Mouse (Mus musculus) gastrocnemius, postnatal 25 days (tissue): Measurements from ENCODE around the gene Cdhr3. TPM values are rescaled to one million over a fixed set of nuclear protein-coding genes. Genes with fewer than 3 reads are reported as not detected.

Experiments used
- DNase-seq: peaks from one replicate; pipeline ENCODE4 v3.0.0; 2022
- total RNA-seq, 2 experiments: library from RNA; stranded (reverse); gene quantifications; 1 replicate in 1 of 2; 2 replicates in 1 of 2; pipeline ENCODE4 v1.2.3; 2021

The Cdhr3 gene
- total RNA-seq, 2 experiments from 2014 or later, result 0.49 to 1.3 TPM

- no peak for DNase-seq
Measured at GRCm38 (mm10) chr12:33076309-33076708, 16.4 kb downstream of the Cdhr3 start.

GRCm38 (mm10) chr12:33071901-33072672 lies 20.6 kb downstream of the Cdhr3 start:
- DNase-seq, result no peak

- no peak for DNase-seq
Measured at GRCm38 (mm10) chr12:33068977-33069376, 23.7 kb downstream of the Cdhr3 start.

GRCm38 (mm10) chr12:33066355-33066754 lies 26.3 kb downstream of the Cdhr3 start:
- DNase-seq, result no peak

- no peak for DNase-seq
Measured at GRCm38 (mm10) chr12:33065162-33065561, 27.5 kb downstream of the Cdhr3 start.

GRCm38 (mm10) chr12:33064266-33064665 lies 28.4 kb downstream of the Cdhr3 start:
- no peak for DNase-seq

- DNase-seq, result no peak
Measured at GRCm38 (mm10) chr12:33063250-33063649, 29.4 kb downstream of the Cdhr3 start.

GRCm38 (mm10) chr12:33062379-33062778 lies 30.3 kb downstream of the Cdhr3 start:
- peak; percentile 35 for DNase-seq

GRCm38 (mm10) chr12:33061651-33062050 lies 31.0 kb downstream of the Cdhr3 start:
- peak; percentile 63 for DNase-seq

- peak; percentile 32 for DNase-seq
Measured at GRCm38 (mm10) chr12:33057231-33058048, 35.2 kb downstream of the Cdhr3 start.

GRCm38 (mm10) chr12:33056574-33056973 lies 36.1 kb downstream of the Cdhr3 start:
- DNase-seq, result no peak

GRCm38 (mm10) chr12:33056074-33056473 lies 36.6 kb downstream of the Cdhr3 start:
- no peak for DNase-seq

- no peak for DNase-seq
Measured at GRCm38 (mm10) chr12:33053746-33054145, 38.9 kb downstream of the Cdhr3 start.

- DNase-seq, result no peak
Measured at GRCm38 (mm10) chr12:33053311-33053710, 39.4 kb downstream of the Cdhr3 start.

- no peak for DNase-seq
Measured at GRCm38 (mm10) chr12:33048391-33048790, 44.3 kb downstream of the Cdhr3 start.

GRCm38 (mm10) chr12:33046434-33046833 lies 46.2 kb downstream of the Cdhr3 start:
- DNase-seq, result no peak

- peak; percentile 17 for DNase-seq
Measured at GRCm38 (mm10) chr12:33045533-33046361, 46.9 kb downstream of the Cdhr3 start.

- DNase-seq, result peak; percentile 42
Measured at GRCm38 (mm10) chr12:33041476-33041875, 51.2 kb downstream of the Cdhr3 start.

GRCm38 (mm10) chr12:33040811-33041210 lies 51.9 kb downstream of the Cdhr3 start:
- DNase-seq, result no peak

GRCm38 (mm10) chr12:33038676-33039075 lies 54.0 kb downstream of the Cdhr3 start:
- no peak for DNase-seq

- DNase-seq, result no peak
Measured at GRCm38 (mm10) chr12:33035719-33036521, 56.8 kb downstream of the Cdhr3 start.
